18 mouse cellular contexts compared by ENCODE assay signal in genomic region chr2:32590224-32590623, GRCm38 (mm10). TPM values are rescaled to one million over a fixed set of nuclear protein-coding genes. Genes with fewer than 3 reads are reported as not detected.
A peak's percentile ranks its signal among the peaks of the same experiment; 100 is the strongest.
DNase-seq lines count a peak whose midpoint lies in the region; ATAC-seq lines count a peak whose summit lies in the region.
"Had no signal": no experiment of that assay in that cellular context is flagged by ENCODE, and none has a peak within 500 bp of the region (broad histone marks: within the 10 kb centered on the region; RNA-seq: fewer than 3 reads in every experiment).

No protein-coding gene starts in this region.

- peak overlapping the region; percentile 3; the same call in 1 of the 2 replicates for H3K27ac ChIP-seq in hindbrain, embryonic 10.5 days
- H3K27ac ChIP-seq in hindbrain, embryonic 13.5 days: no peak overlapping the region
- H3K27ac ChIP-seq: embryonic facial prominence, embryonic 12.5 days; intestine, embryonic 15.5 days; neural tube, embryonic 12.5 days had no signal

- H3K9me3 ChIP-seq in hindbrain, embryonic 10.5 days: no peaks in the 10 kb centered on the region
- H3K9me3 ChIP-seq in hindbrain, embryonic 13.5 days: no peaks in the 10 kb centered on the region
- H3K9me3 ChIP-seq: embryonic facial prominence, embryonic 12.5 days; intestine, embryonic 15.5 days; neural tube, embryonic 12.5 days had no signal

- no peak for ATAC-seq in hindbrain, embryonic 13.5 days (ENCODE audit: low FRiP score)
- ATAC-seq: intestine, embryonic 15.5 days; midbrain, embryonic 16.5 days had no signal

- H3K4me2 ChIP-seq in hindbrain, embryonic 13.5 days: no peak overlapping the region
- H3K4me2 ChIP-seq: embryonic facial prominence, embryonic 12.5 days; intestine, embryonic 15.5 days; neural tube, embryonic 12.5 days had no signal

- H3K36me3 ChIP-seq in hindbrain, embryonic 10.5 days: peaks cover 8% of the 10 kb centered on the region
- peaks cover 12% of the 10 kb centered on the region for H3K36me3 ChIP-seq in hindbrain, embryonic 13.5 days
- H3K36me3 ChIP-seq: intestine, embryonic 15.5 days had no signal

- peaks cover 14% of the 10 kb centered on the region; the same call in 1 of the 2 replicates for H3K27me3 ChIP-seq in hindbrain, embryonic 10.5 days (ENCODE audit: insufficient read depth, poor library complexity, severe bottlenecking)
- H3K27me3 ChIP-seq in hindbrain, embryonic 13.5 days: peaks cover 8% of the 10 kb centered on the region; the same call in 1 of the 2 replicates
- H3K27me3 ChIP-seq: embryonic facial prominence, embryonic 12.5 days; intestine, embryonic 15.5 days; neural tube, embryonic 12.5 days had no signal

- H3K4me3 ChIP-seq in hindbrain, embryonic 10.5 days: no peak overlapping the region
- H3K4me3 ChIP-seq in hindbrain, embryonic 13.5 days: no peak overlapping the region
- H3K4me3 ChIP-seq: embryonic facial prominence, embryonic 12.5 days; intestine, embryonic 15.5 days; neural tube, embryonic 12.5 days had no signal

- H3K9ac ChIP-seq in hindbrain, embryonic 13.5 days: no peak overlapping the region
- H3K9ac ChIP-seq: embryonic facial prominence, embryonic 12.5 days; intestine, embryonic 15.5 days; neural tube, embryonic 12.5 days had no signal

- H3K4me1 ChIP-seq in hindbrain, embryonic 10.5 days (replicated peaks): peaks cover 39% of the 10 kb centered on the region
- H3K4me1 ChIP-seq in hindbrain, embryonic 13.5 days (replicated peaks): peaks cover 37% of the 10 kb centered on the region

- DNase-seq in cerebellum, postnatal 10 days: peak; percentile 56 to 57
- no peak for DNase-seq in cerebellum, adult 11 months
- no peak for DNase-seq in hindbrain, embryonic 10.5 days (ENCODE audit: low spot score)
- peak; percentile 33 for DNase-seq in adipocyte (ENCODE audit: low spot score)
- peak; percentile 58 to 71 for DNase-seq in gastrocnemius, adult 8-10 months (ENCODE audit: low spot score in 2 of 2)
- DNase-seq in embryo, embryonic 10.5 days (ENCODE audit: low spot score): no peak
- no peak for DNase-seq in T-cell, adult 2 months (ENCODE audit: low spot score)
- DNase-seq: kidney, postnatal 10 days; layer of hippocampus, postnatal 36 days; left cerebral cortex, postnatal 4 days had no signal

- WGBS in hindbrain, embryonic 10.5 days: 74% methylated on average over 10 of the region's 10 CpGs
- WGBS in hindbrain, embryonic 13.5 days: 81% methylated on average over 10 of the region's 10 CpGs

RNA-seq across cellular contexts. Expression of gene St6galnac4, which starts 3.3 kb away (rescaled TPM):
- 19.8 and 21.0 TPM in 2 replicates for polyA plus RNA-seq in hindbrain, embryonic 10.5 days (2016; fragmentation: Nextera tagmentation; extraction: Ambion mirVana)
- 22.8 and 23.4 TPM in 2 replicates for polyA plus RNA-seq in hindbrain, embryonic 13.5 days (2015; fragmentation: Nextera tagmentation; extraction: Ambion mirVana)
- total RNA-seq in gastrocnemius, adult 8-10 months (2022): 10 to 100 TPM; 11.4 to 15.5 (median 13.8) TPM

RNA-seq across cellular contexts. Expression of gene St6galnac6, which starts 9.3 kb away (rescaled TPM):
- 12.7 and 14.1 TPM in 2 replicates for polyA plus RNA-seq in hindbrain, embryonic 10.5 days (2016; fragmentation: Nextera tagmentation; extraction: Ambion mirVana)
- polyA plus RNA-seq in hindbrain, embryonic 13.5 days (2015; fragmentation: Nextera tagmentation; extraction: Ambion mirVana): 13.1 and 13.5 TPM in 2 replicates
- total RNA-seq in gastrocnemius, adult 8-10 months (2022): 10 to 100 TPM; 48.6 to 61.3 (median 54.9) TPM

RNA-seq across cellular contexts. Expression of gene 9430097D07Rik, which starts 14.7 kb away (rescaled TPM):
- 0.11 and 0.39 TPM in 2 replicates for polyA plus RNA-seq in hindbrain, embryonic 10.5 days (2016; fragmentation: Nextera tagmentation; extraction: Ambion mirVana)
- 0.53 and 0.56 TPM in 2 replicates for polyA plus RNA-seq in hindbrain, embryonic 13.5 days (2015; fragmentation: Nextera tagmentation; extraction: Ambion mirVana)
- not detected for total RNA-seq in gastrocnemius, adult 8-10 months (2022)
- total RNA-seq: adrenal gland, postnatal 4 days; megakaryocyte, adult 5-6 weeks had no signal
- polyA plus RNA-seq: intestine, embryonic 15.5 days had no signal

RNA-seq across cellular contexts. Expression of gene Pip5kl1, which starts 15.6 kb away (rescaled TPM):
- polyA plus RNA-seq in hindbrain, embryonic 10.5 days (2016; fragmentation: Nextera tagmentation; extraction: Ambion mirVana): 1.6 and 2.5 TPM in 2 replicates
- polyA plus RNA-seq in hindbrain, embryonic 13.5 days (2015; fragmentation: Nextera tagmentation; extraction: Ambion mirVana): 9.0 and 9.6 TPM in 2 replicates
- total RNA-seq in gastrocnemius, adult 8-10 months (2022): not detected
- polyA plus RNA-seq: liver, embryonic 16.5 days had no signal

RNA-seq across cellular contexts. Expression of gene Dpm2, which starts 19.6 kb away (rescaled TPM):
- polyA plus RNA-seq in hindbrain, embryonic 10.5 days (2016; fragmentation: Nextera tagmentation; extraction: Ambion mirVana): 116 and 131 TPM in 2 replicates
- polyA plus RNA-seq in hindbrain, embryonic 13.5 days (2015; fragmentation: Nextera tagmentation; extraction: Ambion mirVana): 142 and 145 TPM in 2 replicates
- 10 to 100 TPM in 3 of 4 experiments, 1 to 10 TPM in 1; 9.2 to 15.0 (median 10.6) TPM for total RNA-seq in gastrocnemius, adult 8-10 months (2022)

Comparison
In these comparisons a context has a peak if more than half of its experiments do, and no peak if none do; other contexts are left out.
1. DNase-seq: peak in cerebellum, postnatal 10 days (2 of 2), adipocyte (single experiment) and gastrocnemius, adult 8-10 months (2 of 2); none in cerebellum, adult 11 months (single experiment), hindbrain, embryonic 10.5 days (single experiment), embryo, embryonic 10.5 days (single experiment) and T-cell, adult 2 months (single experiment).